Mouse (Mus musculus): ENCODE measurements around the gene Plxna2.

Plxna2 gene

GRCm38 (mm10) chr1:194622677-194623076 lies 4.7 kb downstream of the Plxna2 start:
- DNase-seq (ENCODE audit: low read depth) = no peak

DNA sequence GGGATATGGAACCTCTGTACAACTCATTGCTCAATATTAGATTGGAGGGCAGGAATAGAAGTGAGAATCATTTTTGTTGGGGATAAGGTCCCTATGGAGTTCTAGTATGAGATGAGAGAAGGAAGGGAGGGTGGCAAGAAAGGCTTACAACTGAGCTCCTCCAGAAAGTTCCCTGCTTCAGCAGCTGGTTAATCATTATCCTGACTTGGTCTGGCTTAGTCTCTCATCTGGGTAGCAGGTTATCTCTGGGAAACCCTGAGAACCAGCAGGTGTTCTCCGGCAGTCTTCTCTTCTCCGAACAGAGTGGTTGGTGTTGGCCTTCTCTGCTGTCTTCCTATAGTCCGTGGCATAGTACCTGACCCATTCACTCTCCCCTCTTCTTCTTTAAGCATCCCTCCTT lies 5.6 kb downstream of the Plxna2 start:
- DNase-seq (ENCODE audit: low read depth) = no peak

- DNase-seq (ENCODE audit: low read depth) = peak; percentile 5
Observed at GRCm38 (mm10) chr1:194624411-194624810, 6.4 kb downstream of the Plxna2 start.

DNA sequence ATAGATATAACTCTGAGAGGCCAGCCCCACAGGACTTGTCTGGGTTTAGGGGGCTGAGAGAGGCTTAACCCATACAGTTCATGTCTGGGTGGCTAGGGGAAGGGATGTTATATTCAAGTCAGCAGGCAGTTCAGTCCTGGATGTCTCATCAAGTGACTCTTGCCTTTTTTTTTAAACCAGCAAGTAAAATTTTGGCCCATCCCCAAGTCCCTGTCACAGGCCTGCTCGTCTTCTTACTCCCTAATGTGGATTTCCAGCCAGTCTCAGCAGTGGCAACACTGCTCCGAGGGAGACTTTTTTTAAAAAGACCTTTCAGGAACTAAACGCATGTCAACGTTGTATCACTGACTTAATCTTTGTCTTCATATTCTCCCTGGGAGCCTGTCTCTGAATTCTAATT lies 7.0 kb downstream of the Plxna2 start:
- DNase-seq (ENCODE audit: low read depth) = no peak

GRCm38 (mm10) chr1:194626109-194626508 lies 8.1 kb downstream of the Plxna2 start:
- peak; percentile 46 for DNase-seq (ENCODE audit: low read depth)

DNA sequence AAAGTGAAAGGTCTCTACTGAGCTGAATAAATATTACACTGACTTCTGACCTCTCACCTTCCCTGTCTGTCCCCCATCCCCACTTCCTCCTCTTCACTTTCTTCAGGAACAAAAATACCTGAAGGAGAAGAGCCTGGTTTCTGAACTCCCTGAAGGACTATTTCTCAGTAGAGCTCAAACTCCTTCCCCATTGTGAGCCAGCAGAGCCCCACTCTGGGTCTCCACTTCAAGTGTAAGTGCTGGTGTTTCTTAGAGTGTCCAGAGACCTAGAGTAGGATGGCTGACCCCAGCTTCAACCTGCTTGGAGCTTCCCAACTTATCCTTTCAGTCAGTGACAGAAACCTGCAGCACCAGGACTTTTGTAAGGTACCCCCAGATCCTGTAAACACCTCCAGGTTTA lies 9.3 kb downstream of the Plxna2 start:
- no peak for DNase-seq (ENCODE audit: low read depth)

DNA sequence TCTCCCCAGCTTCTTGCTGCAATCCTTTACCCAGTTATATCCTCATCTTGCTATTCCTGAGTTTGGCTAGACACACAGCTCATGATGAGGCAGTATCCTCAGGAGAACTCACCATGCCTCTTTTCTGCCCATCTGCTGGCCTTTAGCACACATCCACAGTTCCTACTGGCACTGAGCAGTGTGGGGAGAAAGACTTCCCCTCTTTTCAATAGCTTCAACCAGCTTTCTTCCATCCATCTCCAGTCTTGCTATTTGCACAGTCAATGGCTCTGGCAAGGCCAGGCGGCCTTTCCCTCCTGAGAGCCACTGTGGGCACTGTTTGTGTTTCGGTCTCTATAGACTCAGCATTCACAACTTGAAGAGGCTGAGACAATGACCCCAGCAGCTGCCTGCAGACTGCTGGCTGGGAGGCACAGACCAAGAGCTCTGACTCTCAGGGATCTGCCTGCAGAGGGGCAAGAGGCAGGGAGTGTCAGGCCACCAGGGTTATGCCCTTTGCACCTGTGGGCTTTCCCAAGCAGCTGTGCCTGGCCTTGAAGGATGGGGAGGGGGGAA lies 11.2 kb downstream of the Plxna2 start:
- DNase-seq (ENCODE audit: low read depth) = no peak

DNA sequence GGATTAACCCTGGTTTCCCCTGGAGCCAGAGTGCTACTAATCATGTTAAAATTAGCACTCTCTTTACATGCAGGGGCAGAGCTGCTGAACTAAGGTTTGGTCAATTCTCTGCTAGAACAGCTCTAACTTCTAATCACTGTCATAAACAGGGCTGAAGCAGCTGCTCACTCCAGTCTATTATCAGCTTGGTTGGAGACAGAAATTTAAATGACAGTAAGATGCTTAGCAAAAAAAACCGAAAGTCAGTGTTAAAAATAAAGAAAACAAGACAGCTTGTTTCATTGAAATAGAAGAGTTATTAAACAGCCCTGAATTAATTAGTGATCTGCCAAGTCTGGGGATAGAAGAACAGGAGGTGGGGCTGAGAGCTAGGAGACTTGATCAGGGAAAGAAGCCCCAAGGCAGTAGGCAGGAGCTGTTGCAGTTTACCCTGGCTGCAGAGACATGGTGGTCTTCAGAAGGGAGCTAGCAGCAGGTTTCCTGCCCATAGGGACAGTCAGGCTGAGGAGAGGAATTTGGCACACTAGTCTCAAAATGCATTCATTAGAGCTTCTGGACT lies 12.6 kb downstream of the Plxna2 start:
- DNase-seq (ENCODE audit: low read depth) = no peak

DNA sequence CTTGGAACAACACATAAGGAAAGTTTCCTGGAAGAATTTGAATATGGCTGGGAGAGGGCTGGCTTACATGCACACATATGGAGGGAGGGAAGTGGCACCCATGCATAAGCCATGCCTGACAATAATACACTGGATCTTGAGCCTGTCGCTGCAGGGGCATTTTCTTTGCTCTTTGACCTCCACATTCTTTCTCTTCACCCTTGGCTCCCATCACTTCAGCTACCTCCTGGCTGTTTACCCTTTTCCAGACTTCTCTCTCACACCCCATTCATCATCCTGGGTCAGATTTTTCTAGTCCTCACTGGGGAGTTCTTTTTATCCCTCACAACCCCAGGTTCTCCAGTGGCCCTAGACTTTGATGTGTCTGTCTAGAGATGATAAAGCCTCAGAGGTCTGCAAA lies 13.6 kb downstream of the Plxna2 start:
- no peak for DNase-seq (ENCODE audit: low read depth)

GRCm38 (mm10) chr1:194632029-194632428 lies 14.0 kb downstream of the Plxna2 start:
- no peak for DNase-seq (ENCODE audit: low read depth)

GRCm38 (mm10) chr1:194635411-194635810 lies 17.4 kb downstream of the Plxna2 start:
- no peak for DNase-seq (ENCODE audit: low read depth)

- no peak for DNase-seq (ENCODE audit: low read depth)
Observed at GRCm38 (mm10) chr1:194635942-194636341, 17.9 kb downstream of the Plxna2 start.

- DNase-seq (ENCODE audit: low read depth) = no peak
Observed at GRCm38 (mm10) chr1:194637391-194638304, 19.6 kb downstream of the Plxna2 start.

DNA sequence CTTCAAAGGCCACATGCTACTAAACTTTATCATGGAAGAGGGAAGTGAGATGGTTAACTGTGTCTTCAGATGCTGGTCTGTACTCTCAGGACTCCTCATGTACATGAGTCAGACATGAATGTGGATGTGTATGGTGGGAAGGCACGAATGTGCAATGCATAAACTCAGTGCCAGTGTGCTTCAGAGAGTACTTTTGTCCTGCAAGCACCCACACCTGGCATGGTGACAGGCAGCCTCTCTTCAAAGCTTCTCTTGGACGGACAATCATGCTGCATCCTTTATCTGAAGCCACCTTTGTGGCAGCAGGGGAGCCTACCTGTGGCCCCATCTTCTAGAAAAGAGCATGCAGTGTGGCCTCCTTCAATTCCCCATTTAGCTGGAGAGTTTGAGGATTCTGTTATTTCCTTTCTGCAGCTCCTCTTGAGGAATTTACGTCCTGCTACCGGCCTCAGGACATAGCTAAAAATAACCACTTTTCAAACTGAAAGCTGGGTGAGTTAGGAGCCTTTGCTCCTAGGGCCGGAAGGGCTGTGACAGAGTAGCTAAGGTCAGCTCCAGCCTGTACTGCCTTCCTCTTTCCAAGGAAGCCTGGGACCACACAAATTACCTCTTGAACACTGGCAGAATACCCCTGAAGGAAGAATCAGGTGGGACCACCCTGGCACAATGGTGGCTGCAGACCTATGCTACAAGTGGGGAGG lies 23.7 kb downstream of the Plxna2 start:
- no peak for DNase-seq (ENCODE audit: low read depth)

DNA sequence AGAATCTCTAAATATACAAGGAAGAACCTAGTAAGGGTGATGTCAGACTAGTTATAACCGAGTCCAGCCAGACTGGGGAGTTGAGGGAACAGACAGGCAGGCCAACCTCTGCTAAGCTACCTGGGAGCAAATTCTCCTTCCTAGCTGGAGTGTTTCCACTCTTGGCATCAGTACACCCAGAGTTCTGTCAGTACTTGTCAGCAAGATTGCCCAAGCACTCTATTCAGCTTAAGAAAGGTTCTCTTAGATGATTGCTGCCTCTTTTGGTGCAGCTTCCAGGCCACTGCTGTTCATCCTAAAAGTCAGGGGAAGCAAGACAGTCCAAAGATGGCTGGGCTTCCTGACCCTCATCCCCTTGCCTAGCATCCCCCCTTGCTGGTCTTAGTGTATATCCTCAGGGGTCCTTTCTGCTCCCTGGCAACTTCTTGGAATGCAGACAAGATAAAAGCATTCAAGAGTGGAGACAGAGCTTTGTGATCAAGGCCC lies 24.3 kb downstream of the Plxna2 start:
- no peak for DNase-seq (ENCODE audit: low read depth)

GRCm38 (mm10) chr1:194643930-194644329 lies 25.9 kb downstream of the Plxna2 start:
- no peak for DNase-seq (ENCODE audit: low read depth)

GRCm38 (mm10) chr1:194645898-194646297 lies 27.9 kb downstream of the Plxna2 start:
- no peak for DNase-seq (ENCODE audit: low read depth)

DNA sequence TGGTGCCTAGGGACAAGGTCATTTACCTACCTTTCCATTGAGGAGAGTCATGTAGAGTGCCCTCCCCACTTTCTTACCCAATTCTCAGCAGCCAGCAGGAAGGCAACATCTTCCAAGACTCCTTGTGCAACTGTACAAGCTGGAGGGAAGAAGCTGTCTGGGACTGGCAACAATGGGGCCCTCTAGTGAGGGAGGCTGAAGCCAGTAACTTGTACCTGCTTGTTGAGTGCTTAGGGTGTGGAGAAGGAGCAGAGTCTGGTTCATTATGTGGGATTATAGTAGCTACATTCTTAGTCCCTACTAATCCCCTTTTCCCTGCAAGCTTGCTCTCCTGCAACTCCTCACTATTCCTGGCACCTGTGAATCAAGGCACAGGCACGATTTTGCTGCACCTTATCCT lies 32.1 kb downstream of the Plxna2 start:
- no peak for DNase-seq (ENCODE audit: low read depth)

GRCm38 (mm10) chr1:194650566-194650965 lies 32.5 kb downstream of the Plxna2 start:
- DNase-seq (ENCODE audit: low read depth) = no peak

GRCm38 (mm10) chr1:194651987-194652386 lies 34.0 kb downstream of the Plxna2 start:
- DNase-seq (ENCODE audit: low read depth) = no peak

DNA sequence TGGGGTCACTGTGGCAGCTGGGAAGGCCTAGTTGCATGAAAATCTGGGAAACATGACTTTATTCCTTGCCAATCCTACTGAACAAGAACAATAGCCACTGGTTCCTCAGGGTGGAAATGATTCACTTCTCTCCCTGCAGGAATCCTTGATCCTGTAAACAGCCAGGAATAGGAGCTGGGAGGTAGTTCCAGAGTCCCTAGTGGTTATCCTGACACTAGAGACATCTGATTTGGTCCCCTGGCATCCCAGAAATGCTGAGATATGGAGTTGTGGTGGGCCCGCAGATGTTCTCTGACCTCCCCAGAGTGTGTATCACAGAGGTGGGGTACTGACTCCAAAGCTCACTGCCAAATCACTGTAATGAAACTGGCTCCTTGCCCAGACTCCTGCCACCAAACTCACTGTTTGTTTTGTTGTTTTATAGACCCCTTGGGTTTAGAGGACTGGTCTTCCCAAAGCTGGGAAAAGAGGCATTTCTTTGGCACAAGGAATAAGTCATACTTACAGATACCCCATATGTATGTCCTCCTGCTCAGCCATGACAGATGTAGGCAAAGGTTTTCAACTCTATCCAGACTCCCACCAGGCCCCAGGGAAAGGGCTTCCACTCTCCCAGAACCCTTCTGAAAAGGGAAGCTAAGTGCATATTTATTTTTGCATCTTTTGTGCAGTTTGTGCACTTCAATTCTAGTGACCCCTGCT lies 40.6 kb downstream of the Plxna2 start:
- no peak for DNase-seq (ENCODE audit: low read depth)
